Mouse (Mus musculus): Measurements from ENCODE around the gene Kcnh3. TPM values are rescaled to one million over a fixed set of nuclear protein-coding genes. Genes with fewer than 3 reads are reported as not detected.
A peak's percentile ranks its signal among the peaks of the same experiment; 100 is the strongest.

Kcnh3 gene
- polyA plus RNA-seq, 1 experiment from 2014 or later = 11.0 TPM

DNA sequence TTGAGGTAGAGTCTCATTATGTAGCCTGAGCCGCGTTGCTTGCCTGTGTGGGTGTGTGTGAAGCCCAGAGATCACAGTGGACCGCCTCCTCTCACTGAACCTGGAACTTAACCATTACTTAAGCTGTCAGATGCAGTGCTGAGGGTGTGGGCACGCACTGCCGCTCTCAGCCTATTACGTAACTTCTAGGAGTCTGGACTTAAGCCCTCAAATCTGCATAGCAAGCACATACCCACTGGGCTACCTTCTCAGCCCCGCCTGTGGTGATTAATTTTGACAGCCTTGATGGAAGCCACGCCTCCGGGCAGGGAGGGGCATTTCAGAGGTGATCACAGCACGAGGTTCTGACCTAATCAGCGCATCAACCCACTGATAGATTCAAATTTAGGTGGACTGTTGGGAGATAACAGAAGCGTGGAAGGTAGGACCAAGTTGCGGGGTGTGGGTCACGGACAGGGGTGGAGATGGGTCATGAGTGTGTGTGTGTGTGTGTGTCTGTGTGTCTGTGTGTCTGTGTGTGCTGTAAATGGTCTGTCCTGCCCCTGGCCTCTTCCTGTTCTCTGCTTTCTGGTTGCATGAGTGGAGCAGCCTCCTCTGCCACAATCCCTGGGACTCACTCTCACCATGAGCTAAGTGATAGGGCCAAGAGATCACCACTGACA lies 60.0 kb downstream of the Kcnh3 start:
- DNase-seq (ENCODE audit: low read depth, low spot score) (peak; percentile 28), ATAC-seq (peak; percentile 55)
- ChIA-PET CTCF (no interaction called here), POLR2A (interaction anchor here (0.6 kb wide), 1 partner anchor 229 kb away, joined by 3 read pairs; no protein-coding TSS in a partner anchor)
- TF ChIP-seq CTCF (IDR thresholded peaks at IDR 0.05) = no peak
- H3K27me3 ChIP-seq = no peaks in the 10 kb centered on the region
- in situ Hi-C loops (cut with MboI; ENCODE audit: low pct_unique_long_range_greater_than_20kb) = no loop called here

- in situ Hi-C loops (cut with MboI; ENCODE audit: low pct_unique_long_range_greater_than_20kb) = no loop called here
- TF ChIP-seq CTCF (IDR thresholded peaks at IDR 0.05) = no peak
- DNase-seq (ENCODE audit: low read depth, low spot score) (no peak), ATAC-seq (no peak)
- H3K27me3 ChIP-seq = no peaks in the 10 kb centered on the region
- POLR2A ChIA-PET = interaction anchor here (0.6 kb wide), 1 partner anchor 230 kb away, joined by 3 read pairs; no protein-coding TSS in a partner anchor
- CTCF ChIA-PET = no interaction called here
Measured at GRCm38 (mm10) chr15:99285189-99285535, 60.5 kb downstream of the Kcnh3 start.

- in situ Hi-C loops (cut with MboI; ENCODE audit: low pct_unique_long_range_greater_than_20kb) = no loop called here
- CTCF ChIA-PET = interaction anchor here (1.1 kb wide), 1 partner anchor 88 kb away, joined by 3 read pairs; no protein-coding TSS in a partner anchor
- POLR2A ChIA-PET = interaction anchor here (1.6 kb wide), 1 partner anchor 20 kb away, joined by 6 read pairs; no protein-coding TSS in a partner anchor
- no peaks in the 10 kb centered on the region for H3K27me3 ChIP-seq
- no peak for ATAC-seq
- DNase-seq (ENCODE audit: low read depth, low spot score) = no peak
- no peak for TF ChIP-seq CTCF (IDR thresholded peaks at IDR 0.05)
Measured at GRCm38 (mm10) chr15:99290586-99290985, 65.9 kb downstream of the Kcnh3 start.

Other genes with a start within 250 kb of the Kcnh3 start
- gene Tuba1c, start 195.0 kb upstream of the Kcnh3 start, polyA plus RNA-seq (2021) = 210 TPM
- gene Prph, start 169.7 kb upstream of the Kcnh3 start, polyA plus RNA-seq (2021) = 0.76 TPM
- gene Troap, start 150.3 kb upstream of the Kcnh3 start, polyA plus RNA-seq (2021) = 23.7 TPM
- gene C1ql4, start 137.0 kb upstream of the Kcnh3 start, polyA plus RNA-seq (2021) = 0.24 TPM
- 1.9 TPM for gene Dnajc22, start 131.7 kb upstream of the Kcnh3 start, polyA plus RNA-seq (2021)
- 43.8 TPM for gene Spats2, start 98.9 kb upstream of the Kcnh3 start, polyA plus RNA-seq (2021)
- 69.7 TPM for gene Mcrs1, start 27.1 kb downstream of the Kcnh3 start, polyA plus RNA-seq (2021)
- gene Prpf40b, start 70.2 kb downstream of the Kcnh3 start, polyA plus RNA-seq (2021) = 101 TPM
- 0.67 TPM for gene Fam186b, start 71.0 kb downstream of the Kcnh3 start, polyA plus RNA-seq (2021)
- 99.2 TPM for gene Fmnl3, start 145.6 kb downstream of the Kcnh3 start, polyA plus RNA-seq (2021)
- gene Tmbim6, start 168.0 kb downstream of the Kcnh3 start, polyA plus RNA-seq (2021) = 509 TPM
- gene Nckap5l, start 232.9 kb downstream of the Kcnh3 start, polyA plus RNA-seq (2021) = 10.8 TPM
- 9.3 TPM for gene Bcdin3d, start 249.9 kb downstream of the Kcnh3 start, polyA plus RNA-seq (2021)